In genomic region chr7:101107968-101108652, GRCm38 (mm10) we compare ENCODE assay signal across 7 mouse cellular contexts. TPM values are rescaled to one million over a fixed set of nuclear protein-coding genes. Genes with fewer than 3 reads are reported as not detected.
DNase-seq lines count a peak whose midpoint lies in the region; ATAC-seq and TF ChIP-seq lines count a peak whose summit lies in the region.

No protein-coding gene starts in this region.

- H3K9me3 ChIP-seq in intestine, postnatal 0 days (ENCODE audit: control insufficient read depth): no peaks in the 10 kb centered on the region
- H3K9me3 ChIP-seq in midbrain, embryonic 12.5 days: no peaks in the 10 kb centered on the region

- peaks cover 16% of the 10 kb centered on the region for H3K4me1 ChIP-seq in intestine, postnatal 0 days (replicated peaks; ENCODE audit: control insufficient read depth, insufficient read depth, low read length)
- H3K4me1 ChIP-seq in midbrain, embryonic 12.5 days: peaks cover 18% of the 10 kb centered on the region
- peaks cover 24% of the 10 kb centered on the region for H3K4me1 ChIP-seq in small intestine, adult 2 months (ENCODE audit: control insufficient read depth, insufficient read depth, insufficient read length, low read length)

- intact Hi-C loops in left cerebral cortex, postnatal 4 days (cut with DNase I): loop anchor here (10.0 kb wide), 1 partner anchor 127 kb away; no protein-coding TSS in a partner anchor

- ATAC-seq in intestine, postnatal 0 days: peak; percentile 91
- ATAC-seq in midbrain, embryonic 12.5 days (ENCODE audit: low FRiP score, low read depth): peak; percentile 94

- H3K27ac ChIP-seq in intestine, postnatal 0 days (ENCODE audit: low read depth, low read length): peak overlapping the region; percentile 95
- H3K27ac ChIP-seq in midbrain, embryonic 12.5 days (replicated peaks): peak overlapping the region; percentile 100
- peak overlapping the region; percentile 90 for H3K27ac ChIP-seq in small intestine, adult 2 months (ENCODE audit: insufficient read depth, low read depth, low read length)

- DNase-seq in adrenal gland, adult 8-10 months: peak; percentile 96
- peak; percentile 100 for DNase-seq in embryo, embryonic 9.5 days (ENCODE audit: extremely low spot score)
- peak; percentile 97 for DNase-seq in gastrocnemius, postnatal 4 days (ENCODE audit: low spot score in 2 of 2)
- DNase-seq in left cerebral cortex, postnatal 4 days: peak; percentile 98

- TF ChIP-seq POLR2A in small intestine, adult 2 months (IDR thresholded peaks at IDR 0.05; ENCODE audit: low read depth, low read length): peak; percentile 18; the same call in 1 of the 2 replicates

- H3K4me2 ChIP-seq in intestine, postnatal 0 days (replicated peaks; ENCODE audit: low read depth): peak overlapping the region; percentile 84
- peak overlapping the region; percentile 76 for H3K4me2 ChIP-seq in midbrain, embryonic 12.5 days (replicated peaks)

- H3K36me3 ChIP-seq in intestine, postnatal 0 days (ENCODE audit: control insufficient read depth, insufficient read depth): no peaks in the 10 kb centered on the region; the same call in 1 of the 2 replicates
- peaks cover 15% of the 10 kb centered on the region for H3K36me3 ChIP-seq in midbrain, embryonic 12.5 days
- peaks cover 6% of the 10 kb centered on the region for H3K36me3 ChIP-seq in small intestine, adult 2 months (ENCODE audit: control insufficient read depth, insufficient read depth, low read length)

- TF ChIP-seq CTCF in intestine, postnatal 0 days (IDR thresholded peaks at IDR 0.05; ENCODE audit: low read depth): peak; percentile 95
- TF ChIP-seq CTCF in small intestine, adult 2 months (IDR thresholded peaks at IDR 0.05; ENCODE audit: extremely low read depth, insufficient read length, insufficient replicate concordance, low read depth, low read length): peak; percentile 71

- H3K27me3 ChIP-seq in intestine, postnatal 0 days (replicated peaks; ENCODE audit: control insufficient read depth, insufficient read depth, low read length): no peaks in the 10 kb centered on the region
- no peaks in the 10 kb centered on the region for H3K27me3 ChIP-seq in midbrain, embryonic 12.5 days
- H3K27me3 ChIP-seq in small intestine, adult 2 months (ENCODE audit: control insufficient read depth, insufficient read depth, low read length): no peaks in the 10 kb centered on the region

- WGBS in intestine, postnatal 0 days: 1% methylated on average over 56 of the region's 75 CpGs
- WGBS in midbrain, embryonic 12.5 days: under 1% methylated on average over 39 of the region's 75 CpGs
- under 1% methylated on average over 58 of the region's 75 CpGs for WGBS in small intestine, adult 2 months

- H3K9ac ChIP-seq in intestine, postnatal 0 days (ENCODE audit: low read depth, low read length): peak overlapping the region; percentile 78
- peak overlapping the region; percentile 92 for H3K9ac ChIP-seq in midbrain, embryonic 12.5 days (replicated peaks)

- peak overlapping the region; percentile 84 for H3K4me3 ChIP-seq in intestine, postnatal 0 days (ENCODE audit: low read depth, low read length)
- peak overlapping the region; percentile 82 for H3K4me3 ChIP-seq in midbrain, embryonic 12.5 days
- H3K4me3 ChIP-seq in small intestine, adult 2 months (ENCODE audit: low read depth, low read length): peak overlapping the region; percentile 76

RNA-seq across cellular contexts. Expression of gene Fchsd2, which starts 15.4 kb away (rescaled TPM):
- total RNA-seq in adrenal gland, adult 8-10 months (2022): 10 to 100 TPM; 20.9 to 53.3 (median 33.8) TPM
- 10 to 100 TPM; 22.6 to 25.7 TPM for total RNA-seq in gastrocnemius, postnatal 4 days (2021)
- polyA plus RNA-seq in intestine, postnatal 0 days (2015; fragmentation: Nextera tagmentation; extraction: Ambion mirVana): 20.1 and 26.1 TPM in 2 replicates
- total RNA-seq in left cerebral cortex, postnatal 4 days (2021): 100 to 1,000 TPM; 107 to 122 TPM
- 37.6 and 39.3 TPM in 2 replicates for polyA plus RNA-seq in midbrain, embryonic 12.5 days (2016; fragmentation: Nextera tagmentation; extraction: Ambion mirVana)
- 3.3 and 6.9 TPM in 2 replicates for polyA plus RNA-seq in small intestine, adult 2 months (2012; rRNA removed)

Comparison
In these comparisons a context has a peak if more than half of its experiments do, and no peak if none do; other contexts are left out.
1. Peak in every context shown above with its lines: DNase-seq, ATAC-seq, H3K4me3 ChIP-seq and H3K27ac ChIP-seq.